Mouse (Mus musculus) central nervous system, embryonic 11.5 days (tissue): Measurements from ENCODE around the gene Iqcf6. TPM values are rescaled to one million over a fixed set of nuclear protein-coding genes. Genes with fewer than 3 reads are reported as not detected.

Experiments
- polyA plus RNA-seq: library from polyadenylated mRNA; depleted of rRNA; stranded (reverse); fragments of >200 nt; gene quantifications from 2 replicates; pipeline ENCODE4 v1.2.3, GENCODE M21; 2012; rRNA removed

Gene Iqcf6
- polyA plus RNA-seq, result not detected in 2 replicates

DNA sequence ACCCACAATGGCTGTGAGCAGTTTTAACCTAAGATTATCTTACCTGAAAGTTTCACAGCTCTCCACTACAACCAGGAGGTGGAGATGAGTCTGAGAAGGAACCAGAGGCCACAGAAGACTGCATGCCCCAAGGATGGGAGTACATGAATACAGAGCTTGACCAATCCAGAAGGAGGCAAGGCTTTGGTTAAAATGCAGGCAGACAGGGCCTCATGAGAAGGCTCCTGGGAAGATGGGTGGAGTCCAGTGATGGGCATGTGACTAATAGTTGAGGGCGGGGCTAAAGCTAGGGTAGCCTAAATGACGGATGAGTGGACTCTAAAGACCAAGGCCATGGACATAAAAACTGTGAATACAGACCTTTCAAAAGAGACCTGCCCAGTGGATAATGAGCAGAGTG, at the start of gene Iqcf6:
Gene Iqcf6 (plus strand): TSS at position 301 of the 400 bp plus-strand sequence.

DNA sequence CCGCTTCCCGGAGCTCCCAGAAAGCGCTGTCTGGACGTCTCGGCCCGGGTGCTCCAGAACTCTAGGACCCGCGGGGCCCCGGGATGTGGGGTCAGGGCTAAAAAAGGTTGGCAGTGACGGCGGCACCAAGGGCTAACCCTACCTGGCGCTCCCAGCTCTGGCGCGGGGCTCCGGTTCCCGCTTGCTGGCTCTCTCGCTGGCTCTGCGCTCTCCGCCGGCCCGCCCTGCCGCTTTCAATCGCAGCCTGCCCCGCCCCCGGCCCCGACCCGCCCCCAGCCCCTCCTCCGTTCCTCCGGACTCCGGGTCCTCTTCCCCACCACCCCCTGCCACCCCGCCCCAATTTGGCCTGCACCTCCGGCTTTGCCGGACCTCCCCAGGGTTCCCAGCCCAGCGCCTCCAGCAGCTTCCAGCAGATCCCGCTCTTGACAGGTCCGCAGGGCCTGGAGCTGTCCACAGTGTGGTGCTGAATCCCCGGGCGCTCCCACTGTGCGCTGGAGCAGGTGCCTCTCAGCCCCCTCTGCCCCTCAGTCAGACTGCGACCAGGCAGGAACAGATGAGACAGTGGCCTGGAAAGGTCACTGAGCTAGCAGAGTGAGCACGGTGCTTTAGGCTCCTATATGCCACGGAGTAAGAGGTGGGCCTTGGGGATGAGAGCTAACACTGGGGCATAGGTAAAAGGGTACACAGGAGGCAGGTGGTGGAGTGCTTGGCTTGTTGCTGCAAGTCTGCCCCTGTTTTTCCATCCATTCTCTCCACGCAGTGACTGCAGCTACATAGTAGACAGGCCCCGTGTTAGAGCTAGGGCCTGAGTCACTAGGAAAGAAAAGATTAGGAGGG, 29.7 kb downstream of the Iqcf6 start, which contains the start of gene Grm2:
Gene Grm2 (minus strand): TSS at position 199 of the 837 bp plus-strand sequence.

Other genes with a start within 250 kb of the Iqcf6 start
- 1,012 and 1,237 TPM in 2 replicates for gene Rpl29, start 197.1 kb upstream of the Iqcf6 start, polyA plus RNA-seq
- 25.4 and 29.4 TPM in 2 replicates for gene Acy1, start 188.3 kb upstream of the Iqcf6 start, polyA plus RNA-seq
- gene Abhd14b, start 179.1 kb upstream of the Iqcf6 start, polyA plus RNA-seq, result 4.7 and 12.0 TPM in 2 replicates
- 34.1 and 40.0 TPM in 2 replicates for gene Abhd14a, start 178.9 kb upstream of the Iqcf6 start, polyA plus RNA-seq
- 401 and 467 TPM in 2 replicates for gene Pcbp4, start 173.3 kb upstream of the Iqcf6 start, polyA plus RNA-seq
- gene Gpr62, start 160.6 kb upstream of the Iqcf6 start, polyA plus RNA-seq, result 0.06 and 0.11 TPM in 2 replicates
- 41.6 and 78.4 TPM in 2 replicates for gene Rrp9, start 150.6 kb upstream of the Iqcf6 start, polyA plus RNA-seq
- gene Parp3, start 149.6 kb upstream of the Iqcf6 start, polyA plus RNA-seq, result 1.5 and 2.2 TPM in 2 replicates
- not detected in 2 replicates for gene Iqcf1, start 126.6 kb upstream of the Iqcf6 start, polyA plus RNA-seq
- not detected in 2 replicates for gene Iqcf5, start 112.0 kb upstream of the Iqcf6 start, polyA plus RNA-seq
- gene Iqcf3, start 65.0 kb upstream of the Iqcf6 start, polyA plus RNA-seq, result not detected in 2 replicates
- gene Iqcf4, start 55.6 kb upstream of the Iqcf6 start, polyA plus RNA-seq, result not detected in 2 replicates
- gene Grm2, start 29.5 kb downstream of the Iqcf6 start, polyA plus RNA-seq, result 5.5 and 7.8 TPM in 2 replicates
- gene Tex264, start 59.3 kb downstream of the Iqcf6 start, polyA plus RNA-seq, result 21.3 and 27.2 TPM in 2 replicates
- 17.5 and 17.6 TPM in 2 replicates for gene Rad54l2, start 162.6 kb downstream of the Iqcf6 start, polyA plus RNA-seq
- 38.5 and 57.7 TPM in 2 replicates for gene Dcaf1, start 195.3 kb downstream of the Iqcf6 start, polyA plus RNA-seq